Mouse (Mus musculus) monocyte, adult 59 days (primary cell): ENCODE results near the gene Carnmt1. TPM values are rescaled to one million over a fixed set of nuclear protein-coding genes. Genes with fewer than 3 reads are reported as not detected.

Experiments
- total RNA-seq, 2 experiments: library from RNA; stranded (reverse); gene quantifications; one replicate each; pipeline ENCODE4 v1.2.4; 2023

The Carnmt1 gene
- total RNA-seq = 10 to 100 TPM in 1 of 2 experiments, 1 to 10 TPM in 1; 6.1 to 10.1 TPM

DNA sequence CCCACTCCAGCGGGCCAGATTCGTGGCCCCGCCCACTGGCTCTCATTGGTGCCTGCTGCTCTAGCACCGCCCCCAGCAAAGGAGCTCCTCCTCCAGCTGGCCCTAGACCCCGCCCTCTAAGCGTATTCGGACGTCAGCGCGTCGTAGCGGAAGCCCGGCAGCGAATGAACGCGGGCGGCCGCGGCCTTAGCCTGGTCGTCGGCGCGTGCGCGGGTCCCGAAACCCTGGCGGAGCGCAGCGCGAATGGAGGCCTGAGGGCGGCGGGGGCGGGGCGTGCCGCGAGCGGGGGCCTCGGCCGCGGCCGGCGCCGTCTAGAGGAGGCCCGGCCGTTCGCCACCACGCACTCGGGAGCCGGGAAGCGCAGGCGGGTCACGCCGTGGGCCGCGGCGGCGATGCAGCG is at the start of gene Carnmt1:
Gene Carnmt1, plus strand, starts transcription at position 157 of the 400 bp plus-strand sequence.

GRCm38 (mm10) chr19:18631644-18632219 is 38.8 kb upstream of the Carnmt1 start, which contains the start of the genes Ostf1 and Nmrk1:
Gene Ostf1, minus strand, starts transcription at chr19:18631823.
Gene Nmrk1, plus strand, starts transcription at chr19:18631950.

DNA sequence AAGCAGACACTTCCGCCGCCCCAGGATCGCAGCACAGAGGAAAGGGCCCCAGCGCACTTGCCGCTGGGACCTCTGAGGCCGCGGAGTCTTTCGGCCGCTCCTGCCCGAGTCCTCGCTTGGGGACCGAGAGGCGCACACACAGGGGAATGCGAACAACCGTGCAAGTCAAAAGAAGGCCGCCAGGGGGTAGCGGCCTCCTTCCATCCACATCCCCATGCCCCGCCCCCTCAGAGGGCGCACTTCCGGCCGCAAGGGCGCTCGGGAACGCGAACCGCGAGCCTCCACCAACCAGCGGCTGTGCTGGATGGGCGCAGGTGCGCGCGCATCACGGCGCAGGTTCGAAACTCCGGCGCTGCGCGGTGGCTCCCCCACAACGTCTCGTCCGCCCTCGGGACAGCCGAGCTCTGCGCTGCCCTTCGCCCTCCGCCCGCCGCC is 42.3 kb downstream of the Carnmt1 start, which contains the start of gene D030056L22Rik:
Gene D030056L22Rik, plus strand, starts transcription at position 328 of the 435 bp plus-strand sequence.

GRCm38 (mm10) chr19:18749598-18750339 is 79.2 kb downstream of the Carnmt1 start, which contains the start of gene Trpm6:
Gene Trpm6, plus strand, starts transcription at chr19:18749983.

Other genes starting within 250 kb of the Carnmt1 start
- 100 to 1,000 TPM; 273 to 277 TPM for gene Ostf1, start 38.9 kb upstream of the Carnmt1 start, total RNA-seq
- gene Nmrk1, start 38.8 kb upstream of the Carnmt1 start, total RNA-seq = 10 to 100 TPM in 1 of 2 experiments, 1 to 10 TPM in 1; 8.0 to 12.7 TPM
- 1 to 10 TPM; 5.0 to 7.0 TPM for gene D030056L22Rik, start 42.4 kb downstream of the Carnmt1 start, total RNA-seq
- not detected for gene Trpm6, start 79.2 kb downstream of the Carnmt1 start, total RNA-seq